Mouse (Mus musculus): Measurements from ENCODE around the gene Grm1.

GRCm38 (mm10) chr10:10949172-10949571 lies 133.0 kb downstream of the Grm1 start:
- TF ChIP-seq CTCF (IDR thresholded peaks at IDR 0.05; ENCODE audit: borderline replicate concordance, control insufficient read depth, extremely low read depth, insufficient read depth, low read length, poor library complexity) (no peak), POLR2A (IDR thresholded peaks at IDR 0.05; ENCODE audit: control insufficient read depth, extremely low read depth, insufficient read depth, low read length, poor library complexity) (no peak)
